Mouse (Mus musculus): ENCODE measurements around the gene Dpf2. TPM values are rescaled to one million over a fixed set of nuclear protein-coding genes. Genes with fewer than 3 reads are reported as not detected.

Gene Dpf2
- polyA plus RNA-seq (2015; fragmentation: Nextera tagmentation; extraction: Ambion mirVana) = 52.8 and 74.8 TPM in 2 replicates

GRCm38 (mm10) chr19:5913007-5913719 lies at the start of gene Dpf2:
TSS of gene Dpf2 (minus strand) at chr19:5913010.

GRCm38 (mm10) chr19:5924713-5925093 lies 11.9 kb upstream of the Dpf2 start, which contains the start of gene Cdc42ep2:
TSS of gene Cdc42ep2 (minus strand) at chr19:5924816.

GRCm38 (mm10) chr19:5894002-5894678 lies 18.7 kb downstream of the Dpf2 start, which contains the start of gene Tigd3:
TSS of gene Tigd3 (minus strand) at chr19:5894149.

DNA sequence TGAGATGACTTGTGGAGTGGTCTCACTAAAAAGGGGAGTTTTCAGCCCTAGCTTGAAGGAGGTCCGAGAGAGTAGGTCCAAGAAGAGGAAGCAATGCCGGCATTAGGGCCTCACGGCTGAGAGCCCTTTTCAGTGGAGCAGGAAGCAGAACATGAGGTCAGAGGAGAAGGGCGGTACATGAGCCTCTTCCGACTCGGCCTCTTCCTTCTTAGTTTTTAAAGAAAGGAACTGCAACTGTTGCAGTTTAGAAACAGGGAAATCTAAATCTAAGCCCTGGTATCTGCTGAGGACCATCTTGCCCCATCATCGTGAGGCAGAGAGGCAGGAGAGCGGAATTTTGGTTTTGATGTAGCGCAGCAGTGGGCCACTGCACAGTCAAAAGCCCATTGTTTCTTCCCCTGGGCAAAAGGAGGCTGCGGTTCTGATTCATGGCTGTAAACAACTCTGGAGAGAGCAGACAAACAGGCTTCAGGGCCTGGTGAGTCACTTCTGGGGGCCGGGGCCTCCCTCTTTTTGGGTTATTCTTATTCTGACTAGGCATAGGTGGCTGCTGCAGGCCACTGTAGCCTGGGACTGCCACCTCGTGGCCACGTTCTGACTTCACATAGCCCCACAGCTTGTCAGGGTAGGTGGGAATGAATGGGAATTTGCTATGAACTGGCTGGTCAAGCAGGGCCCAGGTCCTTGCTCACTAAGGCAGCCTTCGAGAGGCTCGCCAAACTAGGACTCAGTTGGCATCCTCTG lies 35.0 kb downstream of the Dpf2 start, which contains the start of gene Slc25a45:
TSS of gene Slc25a45 (plus strand) at position 191 of the 744 bp plus-strand sequence.

DNA sequence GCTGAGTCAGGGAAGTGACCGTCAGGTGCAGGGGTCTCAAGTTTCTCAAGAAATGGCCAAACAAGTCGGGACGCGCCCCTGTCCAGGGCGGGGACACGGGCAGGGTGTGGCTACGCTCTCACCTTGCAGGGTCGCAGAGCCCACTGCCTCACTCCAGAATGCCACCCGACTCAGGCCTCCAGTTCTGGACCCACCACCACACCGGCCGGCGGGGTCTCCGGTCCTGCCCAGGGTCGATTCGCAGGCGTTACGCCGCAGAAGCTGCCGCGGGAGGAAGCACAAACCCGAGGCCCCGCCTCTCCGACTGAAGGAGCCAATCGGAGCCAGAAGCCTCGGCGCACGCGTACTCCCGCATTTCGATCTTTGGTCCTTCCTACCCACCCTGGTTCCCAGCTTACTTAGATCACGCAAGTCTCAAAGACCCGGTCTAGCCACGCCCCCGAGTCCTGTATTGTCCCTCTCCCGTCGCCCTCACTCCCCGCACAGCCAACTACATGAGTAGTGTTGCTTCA lies 37.8 kb downstream of the Dpf2 start, which contains the start of gene Frmd8:
TSS of gene Frmd8 (minus strand) at position 306 of the 512 bp plus-strand sequence.

Other genes with a start within 250 kb of the Dpf2 start
- 23.6 and 38.7 TPM in 2 replicates for gene Sipa1, start 249.3 kb downstream of the Dpf2 start, polyA plus RNA-seq (2015; fragmentation: Nextera tagmentation; extraction: Ambion mirVana)
- 20.8 and 28.6 TPM in 2 replicates for gene Map3k11, start 224.3 kb downstream of the Dpf2 start, polyA plus RNA-seq (2015; fragmentation: Nextera tagmentation; extraction: Ambion mirVana)
- gene Pcnx3, start 224.1 kb downstream of the Dpf2 start, polyA plus RNA-seq (2015; fragmentation: Nextera tagmentation; extraction: Ambion mirVana) = 8.7 and 15.1 TPM in 2 replicates
- gene Kcnk7, start 208.6 kb downstream of the Dpf2 start, polyA plus RNA-seq (2015; fragmentation: Nextera tagmentation; extraction: Ambion mirVana) = 0.33 and 0.57 TPM in 2 replicates
- 20.3 and 23.5 TPM in 2 replicates for gene Ehbp1l1, start 186.7 kb downstream of the Dpf2 start, polyA plus RNA-seq (2015; fragmentation: Nextera tagmentation; extraction: Ambion mirVana)
- 86.7 and 91.8 TPM in 2 replicates for gene Fam89b, start 183.4 kb downstream of the Dpf2 start, polyA plus RNA-seq (2015; fragmentation: Nextera tagmentation; extraction: Ambion mirVana)
- gene Ltbp3, start 172.1 kb downstream of the Dpf2 start, polyA plus RNA-seq (2015; fragmentation: Nextera tagmentation; extraction: Ambion mirVana) = 50.6 and 57.0 TPM in 2 replicates
- gene Scyl1, start 141.6 kb downstream of the Dpf2 start, polyA plus RNA-seq (2015; fragmentation: Nextera tagmentation; extraction: Ambion mirVana) = 50.3 and 69.4 TPM in 2 replicates
- 19.3 and 42.3 TPM in 2 replicates for gene Frmd8, start 37.7 kb downstream of the Dpf2 start, polyA plus RNA-seq (2015; fragmentation: Nextera tagmentation; extraction: Ambion mirVana)
- 9.9 and 23.2 TPM in 2 replicates for gene Slc25a45, start 35.2 kb downstream of the Dpf2 start, polyA plus RNA-seq (2015; fragmentation: Nextera tagmentation; extraction: Ambion mirVana)
- gene Tigd3, start 18.9 kb downstream of the Dpf2 start, polyA plus RNA-seq (2015; fragmentation: Nextera tagmentation; extraction: Ambion mirVana) = 2.2 and 3.1 TPM in 2 replicates
- 10.5 and 12.6 TPM in 2 replicates for gene Cdc42ep2, start 11.8 kb upstream of the Dpf2 start, polyA plus RNA-seq (2015; fragmentation: Nextera tagmentation; extraction: Ambion mirVana)
- gene Pola2, start 51.2 kb upstream of the Dpf2 start, polyA plus RNA-seq (2015; fragmentation: Nextera tagmentation; extraction: Ambion mirVana) = 19.6 and 27.3 TPM in 2 replicates
- gene Slc22a20, start 73.1 kb upstream of the Dpf2 start, polyA plus RNA-seq (2015; fragmentation: Nextera tagmentation; extraction: Ambion mirVana) = not detected in 2 replicates
- gene Capn1, start 102.9 kb upstream of the Dpf2 start, polyA plus RNA-seq (2015; fragmentation: Nextera tagmentation; extraction: Ambion mirVana) = 13.9 and 14.2 TPM in 2 replicates
- 20.3 and 29.1 TPM in 2 replicates for gene Syvn1, start 133.6 kb upstream of the Dpf2 start, polyA plus RNA-seq (2015; fragmentation: Nextera tagmentation; extraction: Ambion mirVana)
- gene Mrpl49, start 144.8 kb upstream of the Dpf2 start, polyA plus RNA-seq (2015; fragmentation: Nextera tagmentation; extraction: Ambion mirVana) = 47.4 and 63.4 TPM in 2 replicates
- 839 and 888 TPM in 2 replicates for gene Fau, start 144.8 kb upstream of the Dpf2 start, polyA plus RNA-seq (2015; fragmentation: Nextera tagmentation; extraction: Ambion mirVana)
- 35.7 and 47.8 TPM in 2 replicates for gene Znhit2, start 148.2 kb upstream of the Dpf2 start, polyA plus RNA-seq (2015; fragmentation: Nextera tagmentation; extraction: Ambion mirVana)
- gene Tm7sf2, start 155.4 kb upstream of the Dpf2 start, polyA plus RNA-seq (2015; fragmentation: Nextera tagmentation; extraction: Ambion mirVana) = 14.7 and 17.7 TPM in 2 replicates
- gene Vps51, start 164.2 kb upstream of the Dpf2 start, polyA plus RNA-seq (2015; fragmentation: Nextera tagmentation; extraction: Ambion mirVana) = 44.2 and 52.3 TPM in 2 replicates
- gene Tmem262, start 167.0 kb upstream of the Dpf2 start, polyA plus RNA-seq (2015; fragmentation: Nextera tagmentation; extraction: Ambion mirVana) = not detected in 2 replicates
- gene Gm28374, start 169.2 kb upstream of the Dpf2 start, polyA plus RNA-seq (2015; fragmentation: Nextera tagmentation; extraction: Ambion mirVana) = 0.28 and 0.91 TPM in 2 replicates
- 47.0 and 62.8 TPM in 2 replicates for gene Zfpl1, start 171.9 kb upstream of the Dpf2 start, polyA plus RNA-seq (2015; fragmentation: Nextera tagmentation; extraction: Ambion mirVana)
- gene Cdca5, start 172.0 kb upstream of the Dpf2 start, polyA plus RNA-seq (2015; fragmentation: Nextera tagmentation; extraction: Ambion mirVana) = 8.0 and 9.5 TPM in 2 replicates
- 0.41 TPM in 1 of 2 replicates, not detected in the other for gene AC131692.1, start 181.4 kb upstream of the Dpf2 start, polyA plus RNA-seq (2015; fragmentation: Nextera tagmentation; extraction: Ambion mirVana)
- gene Naaladl1, start 192.8 kb upstream of the Dpf2 start, polyA plus RNA-seq (2015; fragmentation: Nextera tagmentation; extraction: Ambion mirVana) = 0.28 and 0.61 TPM in 2 replicates
- 28.5 and 29.2 TPM in 2 replicates for gene Sac3d1, start 205.6 kb upstream of the Dpf2 start, polyA plus RNA-seq (2015; fragmentation: Nextera tagmentation; extraction: Ambion mirVana)
- 21.4 and 22.6 TPM in 2 replicates for gene Snx15, start 215.3 kb upstream of the Dpf2 start, polyA plus RNA-seq (2015; fragmentation: Nextera tagmentation; extraction: Ambion mirVana)
- gene Batf2, start 228.0 kb upstream of the Dpf2 start, polyA plus RNA-seq (2015; fragmentation: Nextera tagmentation; extraction: Ambion mirVana) = 0.47 and 0.60 TPM in 2 replicates
- 101 and 106 TPM in 2 replicates for gene Arl2, start 228.5 kb upstream of the Dpf2 start, polyA plus RNA-seq (2015; fragmentation: Nextera tagmentation; extraction: Ambion mirVana)

Data from adrenal gland, postnatal 0 days (tissue).